Mouse (Mus musculus): ENCODE data around the gene Htra3. TPM values are rescaled to one million over a fixed set of nuclear protein-coding genes. Genes with fewer than 3 reads are reported as not detected.
A peak's percentile ranks its signal among the peaks of the same experiment; 100 is the strongest.

The Htra3 gene
- polyA plus RNA-seq, 1 experiment, result 7.1 TPM

GRCm38 (mm10) chr5:35609971-35610370, 69.6 kb downstream of the Htra3 start:
- no peak overlapping the region for H3K27ac ChIP-seq (ENCODE audit: insufficient read depth, low read length)
- no peak overlapping the region for H3K4me3 ChIP-seq (replicated peaks; ENCODE audit: insufficient read depth, low read depth, low read length)
- TF ChIP-seq CTCF (IDR thresholded peaks at IDR 0.05; ENCODE audit: borderline replicate concordance, insufficient read depth, low read depth, low read length) (no peak), POLR2A (IDR thresholded peaks at IDR 0.05; ENCODE audit: borderline replicate concordance, insufficient read depth, low read length) (no peak)
- no peak for DNase-seq
- H3K27me3 ChIP-seq (ENCODE audit: control insufficient read depth, insufficient read depth, low read length), result no peaks in the 10 kb centered on the region
- H3K4me1 ChIP-seq (ENCODE audit: control insufficient read depth, insufficient read depth, low read length), result peaks cover 6% of the 10 kb centered on the region
- 75% methylated on average over 2 of the region's 2 CpGs for WGBS

DNA sequence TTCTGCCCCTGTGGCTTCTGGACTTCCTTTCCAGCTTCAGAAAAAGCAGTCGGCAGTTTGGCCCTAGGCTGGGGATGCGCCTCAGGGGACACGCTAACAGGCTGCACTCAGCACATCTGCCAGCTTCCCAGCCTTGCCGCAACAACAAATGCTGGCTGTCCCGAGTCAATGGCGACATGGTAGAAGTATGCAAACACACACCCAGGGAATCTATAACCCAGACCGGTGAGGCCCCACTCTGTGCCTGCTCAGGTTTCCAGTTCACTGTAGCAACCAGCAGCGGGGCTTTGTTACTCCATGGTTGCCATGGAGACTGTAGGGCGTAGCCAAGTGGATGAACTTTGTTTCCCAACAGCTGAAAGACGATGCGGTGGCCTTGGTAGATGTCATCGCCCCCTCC, 70.2 kb downstream of the Htra3 start:
- WGBS, result 28% methylated on average over 12 of the region's 12 CpGs
- H3K4me3 ChIP-seq (replicated peaks; ENCODE audit: insufficient read depth, low read depth, low read length), result no peak overlapping the region
- no peaks in the 10 kb centered on the region for H3K27me3 ChIP-seq (ENCODE audit: control insufficient read depth, insufficient read depth, low read length)
- no peak for DNase-seq
- TF ChIP-seq POLR2A (IDR thresholded peaks at IDR 0.05; ENCODE audit: borderline replicate concordance, insufficient read depth, low read length) (no peak), CTCF (IDR thresholded peaks at IDR 0.05; ENCODE audit: borderline replicate concordance, insufficient read depth, low read depth, low read length) (no peak)
- no peak overlapping the region for H3K27ac ChIP-seq (ENCODE audit: insufficient read depth, low read length)
- peaks cover 6% of the 10 kb centered on the region for H3K4me1 ChIP-seq (ENCODE audit: control insufficient read depth, insufficient read depth, low read length)

- DNase-seq, result no peak
- H3K4me3 ChIP-seq (replicated peaks; ENCODE audit: insufficient read depth, low read depth, low read length), result no peak overlapping the region
- 58% methylated on average over 5 of the region's 5 CpGs for WGBS
- no peak overlapping the region for H3K27ac ChIP-seq (ENCODE audit: insufficient read depth, low read length)
- no peaks in the 10 kb centered on the region for H3K27me3 ChIP-seq (ENCODE audit: control insufficient read depth, insufficient read depth, low read length)
- TF ChIP-seq CTCF (IDR thresholded peaks at IDR 0.05; ENCODE audit: borderline replicate concordance, insufficient read depth, low read depth, low read length) (no peak), POLR2A (IDR thresholded peaks at IDR 0.05; ENCODE audit: borderline replicate concordance, insufficient read depth, low read length) (no peak)
- peaks cover 6% of the 10 kb centered on the region for H3K4me1 ChIP-seq (ENCODE audit: control insufficient read depth, insufficient read depth, low read length)
These were observed 71.0 kb downstream of the Htra3 start for GRCm38 (mm10) chr5:35608559-35608958.

DNA sequence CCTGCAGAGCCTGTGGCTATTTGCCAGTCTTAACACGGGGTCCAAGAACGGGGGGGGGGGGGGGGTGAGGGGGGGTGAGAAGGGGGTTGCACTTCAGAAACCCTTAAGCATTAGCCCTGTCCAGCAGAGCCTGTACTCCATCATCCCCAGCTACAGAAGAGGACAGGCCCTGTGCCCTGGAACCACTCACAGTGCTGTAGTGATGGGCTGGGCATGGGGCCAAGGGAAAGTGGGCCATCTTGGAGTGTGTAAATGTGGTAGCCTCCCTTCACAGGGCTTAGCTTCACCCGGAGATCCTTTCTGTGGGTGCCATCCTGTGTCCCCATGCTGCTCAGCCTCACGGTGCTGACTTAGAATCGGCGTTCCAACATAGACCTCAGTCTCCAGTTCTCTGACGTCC, 71.8 kb downstream of the Htra3 start:
- no peak overlapping the region for H3K4me3 ChIP-seq (replicated peaks; ENCODE audit: insufficient read depth, low read depth, low read length)
- 59% methylated on average over 7 of the region's 7 CpGs for WGBS
- H3K27me3 ChIP-seq (ENCODE audit: control insufficient read depth, insufficient read depth, low read length), result no peaks in the 10 kb centered on the region
- DNase-seq, result peak in 1 of 2 experiments; percentile 28
- H3K27ac ChIP-seq (ENCODE audit: insufficient read depth, low read length), result no peak overlapping the region
- peaks cover 6% of the 10 kb centered on the region for H3K4me1 ChIP-seq (ENCODE audit: control insufficient read depth, insufficient read depth, low read length)
- TF ChIP-seq CTCF (IDR thresholded peaks at IDR 0.05; ENCODE audit: borderline replicate concordance, insufficient read depth, low read depth, low read length), result no peak
- no peak for TF ChIP-seq POLR2A (IDR thresholded peaks at IDR 0.05; ENCODE audit: borderline replicate concordance, insufficient read depth, low read length)

- H3K4me3 ChIP-seq (replicated peaks; ENCODE audit: insufficient read depth, low read depth, low read length), result no peak overlapping the region
- DNase-seq, result no peak
- no peak overlapping the region for H3K27ac ChIP-seq (ENCODE audit: insufficient read depth, low read length)
- H3K27me3 ChIP-seq (ENCODE audit: control insufficient read depth, insufficient read depth, low read length), result no peaks in the 10 kb centered on the region
- TF ChIP-seq CTCF (IDR thresholded peaks at IDR 0.05; ENCODE audit: borderline replicate concordance, insufficient read depth, low read depth, low read length) (no peak), POLR2A (IDR thresholded peaks at IDR 0.05; ENCODE audit: borderline replicate concordance, insufficient read depth, low read length) (no peak)
- WGBS, result 87% methylated on average over 7 of the region's 7 CpGs
- peaks cover 6% of the 10 kb centered on the region for H3K4me1 ChIP-seq (ENCODE audit: control insufficient read depth, insufficient read depth, low read length)
These were observed 72.8 kb downstream of the Htra3 start for GRCm38 (mm10) chr5:35606800-35607199.

DNA sequence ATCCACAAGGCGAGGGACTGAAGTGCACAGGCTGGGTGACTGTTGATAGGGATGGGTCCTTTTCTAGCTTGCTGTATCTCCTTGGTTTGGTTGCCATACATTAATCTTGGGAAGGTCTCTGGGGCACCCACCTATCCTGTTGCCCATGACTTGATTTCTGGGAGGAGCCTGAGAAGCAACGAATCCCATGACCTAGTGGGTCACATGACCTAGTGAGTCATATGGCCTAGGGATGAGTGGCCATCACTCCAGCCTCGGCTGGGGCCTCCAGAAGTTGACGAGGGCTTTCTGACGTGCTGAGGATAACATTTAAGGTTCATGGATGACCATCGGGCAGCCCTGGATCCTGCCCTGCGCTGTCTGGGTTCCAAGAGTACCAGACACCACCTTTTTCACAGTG, 74.2 kb downstream of the Htra3 start:
- H3K4me1 ChIP-seq (ENCODE audit: control insufficient read depth, insufficient read depth, low read length), result no peaks in the 10 kb centered on the region
- H3K27me3 ChIP-seq (ENCODE audit: control insufficient read depth, insufficient read depth, low read length), result no peaks in the 10 kb centered on the region
- TF ChIP-seq POLR2A (IDR thresholded peaks at IDR 0.05; ENCODE audit: borderline replicate concordance, insufficient read depth, low read length), result no peak
- TF ChIP-seq CTCF (IDR thresholded peaks at IDR 0.05; ENCODE audit: borderline replicate concordance, insufficient read depth, low read depth, low read length), result no peak
- no peak overlapping the region for H3K4me3 ChIP-seq (replicated peaks; ENCODE audit: insufficient read depth, low read depth, low read length)
- 76% methylated on average over 7 of the region's 7 CpGs for WGBS
- no peak overlapping the region for H3K27ac ChIP-seq (ENCODE audit: insufficient read depth, low read length)
- DNase-seq, result no peak

Other genes starting within 250 kb of the Htra3 start
- 0.36 and 0.57 TPM in 2 replicates for gene Cpz, start 154.1 kb downstream of the Htra3 start, polyA plus RNA-seq (2012; rRNA removed)
- 6.3 and 6.4 TPM in 2 replicates for gene Trmt44, start 104.7 kb downstream of the Htra3 start, polyA plus RNA-seq (2012; rRNA removed)
- gene Acox3, start 96.7 kb downstream of the Htra3 start, polyA plus RNA-seq (2012; rRNA removed), result 33.3 and 33.7 TPM in 2 replicates
- gene Sh3tc1, start 60.2 kb upstream of the Htra3 start, polyA plus RNA-seq (2012; rRNA removed), result 1.2 and 1.7 TPM in 2 replicates
- gene Ablim2, start 78.1 kb upstream of the Htra3 start, polyA plus RNA-seq (2012; rRNA removed), result 89.2 and 99.9 TPM in 2 replicates
- 13.6 and 13.9 TPM in 2 replicates for gene Afap1, start 213.5 kb upstream of the Htra3 start, polyA plus RNA-seq (2012; rRNA removed)